Mouse (Mus musculus): ENCODE data around the gene Slamf1.

Slamf1 gene

DNA sequence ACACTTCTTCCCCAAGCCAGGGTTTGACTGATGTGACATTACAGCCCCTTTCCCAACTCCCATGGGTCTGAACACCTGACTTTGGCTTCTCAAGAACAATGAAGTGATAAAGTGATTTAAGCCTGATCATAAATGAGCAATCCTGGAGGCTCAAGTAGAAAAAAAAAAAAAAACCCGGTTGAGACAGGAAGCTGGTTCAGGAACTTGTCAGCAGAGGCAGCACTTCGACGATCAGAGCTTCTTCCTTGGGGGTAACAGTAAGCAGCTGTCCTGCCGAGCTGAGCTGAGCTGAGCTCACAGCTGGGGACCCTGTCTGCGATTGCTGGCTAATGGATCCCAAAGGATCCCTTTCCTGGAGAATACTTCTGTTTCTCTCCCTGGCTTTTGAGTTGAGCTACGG, at the start of gene Slamf1:
Gene Slamf1 (plus strand): TSS at position 230 of the 400 bp plus-strand sequence.
- DNase-seq (ENCODE audit: low read depth, low spot score): no peak

GRCm38 (mm10) chr1:171731195-171731594, 35.7 kb upstream of the Slamf1 start:
- no peak for DNase-seq (ENCODE audit: low read depth, low spot score)

DNA sequence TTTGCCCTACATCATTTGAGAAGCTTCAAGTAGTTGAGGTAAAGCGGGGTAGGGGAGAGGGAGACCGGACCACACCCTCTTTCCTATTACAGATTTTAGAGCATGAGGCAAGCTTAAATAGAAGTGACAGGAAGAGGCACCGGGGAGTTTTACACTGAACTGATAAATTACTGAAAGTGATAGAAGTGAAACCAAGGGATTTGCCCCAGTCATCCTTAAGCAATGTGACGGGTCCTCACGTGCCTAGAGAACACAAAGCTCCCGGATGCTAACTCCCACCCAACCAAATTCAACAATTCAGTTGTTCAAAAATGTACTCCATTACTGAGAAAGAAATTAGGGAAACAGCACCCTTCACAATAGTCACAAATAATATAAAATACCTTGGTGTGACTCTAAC, 32.0 kb upstream of the Slamf1 start:
- no peak for DNase-seq (ENCODE audit: low read depth, low spot score)

- DNase-seq (ENCODE audit: low read depth, low spot score): no peak
Measured at GRCm38 (mm10) chr1:171748127-171748969, 18.6 kb upstream of the Slamf1 start.

- no peak for DNase-seq (ENCODE audit: low read depth, low spot score)
Measured at GRCm38 (mm10) chr1:171761853-171762448, 5.0 kb upstream of the Slamf1 start.

- no peak for DNase-seq (ENCODE audit: low read depth, low spot score)
Measured at GRCm38 (mm10) chr1:171770996-171771395, 4.1 kb downstream of the Slamf1 start.

DNA sequence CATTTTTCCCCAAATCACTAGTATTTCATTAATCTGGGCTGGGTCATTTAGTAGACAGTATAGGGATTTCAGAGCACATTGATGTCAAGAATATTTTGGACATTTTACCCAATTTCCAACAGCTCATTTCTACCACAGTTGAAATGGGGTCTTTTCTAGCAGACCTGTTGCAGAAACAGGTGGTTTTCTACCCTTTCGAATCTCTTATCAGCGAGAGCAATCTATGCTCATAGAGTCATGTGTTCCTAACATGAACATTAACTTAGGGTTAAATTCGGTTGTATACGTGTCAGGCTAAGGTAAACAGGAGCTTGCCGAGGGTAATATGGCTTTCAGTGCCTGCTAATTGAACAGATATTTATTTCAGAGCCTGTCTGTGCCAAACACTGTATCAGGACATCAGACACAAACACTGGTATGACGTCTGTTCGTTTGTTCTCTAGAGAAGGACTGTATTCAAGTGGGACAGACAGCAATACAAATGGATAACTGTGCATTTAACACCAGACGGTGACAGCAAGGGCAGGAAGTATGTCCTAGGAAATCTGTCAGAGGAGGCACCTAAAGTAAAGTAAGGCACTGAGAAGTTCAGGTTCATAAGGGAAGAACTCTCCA, 5.3 kb downstream of the Slamf1 start:
- DNase-seq (ENCODE audit: low read depth, low spot score): no peak

GRCm38 (mm10) chr1:171773232-171773989, 6.5 kb downstream of the Slamf1 start:
- DNase-seq (ENCODE audit: low read depth, low spot score): no peak

DNA sequence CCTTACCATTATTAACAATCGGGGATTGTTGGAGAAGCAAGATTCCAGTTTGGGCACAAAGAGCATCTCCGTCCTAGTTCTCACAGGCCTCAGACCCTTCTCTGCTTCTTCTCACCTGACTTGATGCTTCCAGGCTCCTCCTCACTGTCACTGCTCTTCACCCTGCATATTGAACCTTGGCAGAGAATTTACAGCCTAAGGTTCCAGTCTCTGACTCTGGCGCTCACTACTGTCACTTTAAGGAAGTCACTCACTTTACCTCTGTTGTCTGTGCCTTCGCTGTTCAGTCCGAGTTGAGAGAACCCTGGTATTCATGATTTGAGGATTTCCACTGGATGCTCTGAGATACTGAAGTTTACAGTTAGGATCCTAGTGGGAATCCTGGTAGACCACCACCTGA, 7.3 kb downstream of the Slamf1 start:
- DNase-seq (ENCODE audit: low read depth, low spot score): no peak

- no peak for DNase-seq (ENCODE audit: low read depth, low spot score)
Measured at GRCm38 (mm10) chr1:171774678-171775077, 7.8 kb downstream of the Slamf1 start.

DNA sequence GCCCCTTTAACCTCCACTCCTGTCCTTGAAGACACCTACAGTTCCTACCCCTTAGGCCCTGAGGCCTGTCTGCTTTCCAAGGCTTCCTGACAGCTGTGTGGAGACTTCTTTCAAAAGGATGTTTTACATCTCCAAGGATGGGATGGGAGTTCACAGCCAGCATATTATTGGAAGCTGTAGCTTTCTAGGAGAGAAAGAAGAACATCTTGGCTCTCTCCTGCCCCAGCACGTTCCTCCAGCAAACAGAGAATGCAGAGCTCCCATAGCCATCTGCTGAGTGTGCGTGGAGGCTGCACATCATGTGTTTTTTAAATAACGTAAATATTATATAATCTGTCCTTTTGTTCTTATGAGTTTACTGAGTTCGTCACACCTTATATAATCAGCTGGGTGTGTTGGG, 8.9 kb downstream of the Slamf1 start:
- no peak for DNase-seq (ENCODE audit: low read depth, low spot score)

DNA sequence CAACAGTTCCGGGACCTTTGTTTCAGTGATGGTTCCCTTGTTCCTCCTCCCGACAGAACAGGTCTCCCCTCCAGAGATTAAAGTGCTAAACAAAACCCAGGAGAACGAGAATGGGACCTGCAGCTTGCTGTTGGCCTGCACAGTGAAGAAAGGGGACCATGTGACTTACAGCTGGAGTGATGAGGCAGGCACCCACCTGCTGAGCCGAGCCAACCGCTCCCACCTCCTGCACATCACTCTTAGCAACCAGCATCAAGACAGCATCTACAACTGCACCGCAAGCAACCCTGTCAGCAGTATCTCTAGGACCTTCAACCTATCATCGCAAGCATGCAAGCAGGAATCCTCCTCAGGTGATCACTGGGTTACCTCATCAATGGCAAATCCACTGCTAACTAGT, 10.1 kb downstream of the Slamf1 start:
- DNase-seq (ENCODE audit: low read depth, low spot score): no peak

DNA sequence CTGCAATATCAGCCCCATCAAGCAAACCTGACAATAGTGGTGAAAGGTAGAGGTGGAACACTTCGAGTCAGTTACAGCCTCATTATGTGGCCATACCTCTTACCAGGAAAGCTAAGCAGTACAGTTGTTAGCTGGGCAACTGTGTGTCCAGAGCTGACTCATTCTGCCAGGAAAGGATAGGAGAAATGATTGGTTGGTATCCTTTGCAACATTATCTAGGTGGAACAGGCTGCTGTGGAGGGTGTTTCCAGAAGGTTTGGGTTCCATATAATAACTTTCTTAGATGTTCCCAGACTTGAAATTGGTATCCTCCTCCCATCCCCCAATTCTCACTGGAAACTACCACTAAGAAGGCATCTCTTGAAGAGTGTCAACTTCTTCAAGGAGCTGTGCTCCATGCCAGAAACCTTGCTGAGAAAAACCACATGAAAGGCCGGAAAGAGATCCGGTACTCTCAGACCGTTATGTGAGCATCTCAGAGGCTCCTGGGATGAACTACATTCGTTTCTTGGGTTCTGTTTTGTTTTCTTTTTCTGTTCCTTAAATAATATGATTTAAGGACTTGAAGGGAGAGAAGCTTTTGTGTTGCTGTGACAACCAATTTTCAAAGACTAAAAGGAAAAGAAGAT, 15.5 kb downstream of the Slamf1 start:
- no peak for DNase-seq (ENCODE audit: low read depth, low spot score)

- DNase-seq (ENCODE audit: low read depth, low spot score): no peak
Measured at GRCm38 (mm10) chr1:171785871-171786270, 18.9 kb downstream of the Slamf1 start.

- no peak for DNase-seq (ENCODE audit: low read depth, low spot score)
Measured at GRCm38 (mm10) chr1:171787281-171788015, 20.5 kb downstream of the Slamf1 start.

DNA sequence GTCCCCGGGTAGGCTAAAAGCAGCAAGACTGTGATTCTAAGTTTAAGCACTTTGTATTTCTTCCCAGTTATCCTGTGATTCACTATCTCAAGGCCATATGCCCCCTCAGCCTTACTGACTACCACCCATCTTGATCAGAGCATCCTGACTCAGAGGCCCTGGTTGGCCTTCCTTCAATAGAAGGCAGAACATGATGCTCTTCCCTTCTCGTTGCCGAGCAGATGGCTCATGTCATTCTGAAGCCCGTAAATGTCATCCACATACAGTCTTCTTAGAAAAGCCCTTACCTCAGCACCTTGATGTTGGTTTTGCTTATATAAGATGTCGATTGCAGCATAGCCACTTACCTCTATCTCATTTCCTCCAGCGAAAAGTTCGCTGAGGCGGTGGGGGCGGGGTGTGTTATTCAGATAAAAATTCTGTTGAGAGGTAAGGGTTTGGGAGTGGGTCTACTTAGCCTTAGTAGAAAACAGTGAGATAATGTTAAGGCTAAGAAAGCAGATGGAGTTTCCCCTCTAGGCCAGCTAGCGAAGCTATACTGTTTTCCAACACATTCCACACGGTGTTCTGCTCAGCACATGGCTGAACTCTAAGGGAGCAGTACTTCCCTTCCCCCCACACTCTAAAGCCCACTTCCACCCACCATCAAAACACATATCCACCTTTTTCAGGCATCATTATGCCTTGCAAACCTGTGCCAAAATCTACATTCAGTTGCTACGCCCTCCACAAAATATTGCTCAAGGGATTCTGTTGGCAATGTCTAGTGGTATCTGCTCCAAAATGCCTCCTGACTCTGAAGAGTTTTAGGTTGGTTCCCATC, 21.7 kb downstream of the Slamf1 start:
- DNase-seq (ENCODE audit: low read depth, low spot score): no peak

- no peak for DNase-seq (ENCODE audit: low read depth, low spot score)
Measured at GRCm38 (mm10) chr1:171789407-171789806, 22.5 kb downstream of the Slamf1 start.

DNA sequence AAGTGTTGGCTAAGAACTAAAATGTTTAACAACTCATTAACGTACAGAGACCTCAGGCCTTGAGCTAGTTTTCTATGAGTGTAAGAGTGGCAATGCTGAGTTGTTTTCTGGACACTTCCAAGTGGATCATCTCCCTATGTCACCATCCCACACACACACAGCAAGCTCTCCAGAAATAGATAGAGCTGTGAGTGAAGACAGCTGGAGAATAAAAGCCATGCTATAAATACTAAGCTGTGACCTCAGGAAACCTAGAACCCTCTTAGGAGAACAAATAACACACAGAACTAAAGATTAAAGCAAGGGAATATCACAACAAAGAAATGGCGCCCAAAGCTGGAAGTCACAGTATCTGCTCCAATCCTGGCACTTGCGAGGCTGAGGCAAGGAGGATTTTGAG, 24.6 kb downstream of the Slamf1 start:
- no peak for DNase-seq (ENCODE audit: low read depth, low spot score)

GRCm38 (mm10) chr1:171796185-171796584, 29.3 kb downstream of the Slamf1 start:
- no peak for DNase-seq (ENCODE audit: low read depth, low spot score)

DNA sequence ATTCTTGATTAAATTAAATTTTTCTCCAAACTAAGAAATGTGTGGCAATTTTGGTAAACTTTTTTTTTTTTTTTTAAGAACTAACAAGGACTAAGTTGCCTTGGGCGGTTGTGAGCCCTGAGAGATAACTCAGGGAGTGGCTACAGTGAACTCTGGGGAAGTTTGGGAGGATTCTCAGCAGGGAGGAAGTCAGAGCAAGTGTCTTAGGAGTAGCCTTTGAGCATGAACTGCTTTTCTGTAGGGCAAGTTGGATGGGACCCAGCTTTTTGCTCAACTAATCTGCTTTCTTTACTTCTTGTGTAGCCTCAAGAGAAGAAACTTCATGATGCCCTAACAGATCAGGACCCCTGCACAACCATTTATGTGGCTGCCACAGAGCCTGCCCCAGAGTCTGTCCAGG, 30.9 kb downstream of the Slamf1 start:
- no peak for DNase-seq (ENCODE audit: low read depth, low spot score)
